Mouse (Mus musculus): ENCODE measurements around the gene Cr2. TPM values are rescaled to one million over a fixed set of nuclear protein-coding genes. Genes with fewer than 3 reads are reported as not detected.

The Cr2 gene
- polyA plus RNA-seq, 1 experiment from 2014 or later = 0.36 TPM

DNA sequence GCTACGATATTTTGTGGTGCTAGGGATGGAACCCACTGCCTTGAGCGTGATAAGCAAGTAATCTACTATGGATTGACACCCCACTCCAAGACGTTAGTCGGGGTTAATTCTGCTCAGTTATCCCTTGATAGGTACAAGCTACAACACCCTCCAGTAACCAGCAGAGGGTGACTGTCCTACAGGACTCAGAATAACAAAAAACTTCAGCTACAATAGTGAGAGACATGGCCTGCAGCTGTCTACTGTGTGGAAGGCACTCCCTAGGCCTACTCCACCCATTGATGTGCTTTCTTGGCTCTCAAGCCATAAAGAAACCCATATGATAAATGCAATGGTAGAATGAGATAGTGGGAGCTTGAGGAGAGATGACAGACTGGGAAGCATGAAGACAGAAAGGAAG, 62.9 kb downstream of the Cr2 start:
- no peak overlapping the region for H3K4me3 ChIP-seq
- H3K27me3 ChIP-seq = no peaks in the 10 kb centered on the region
- no peak overlapping the region for H3K4me2 ChIP-seq
- no peaks in the 10 kb centered on the region for H3K4me1 ChIP-seq (replicated peaks)
- no peak overlapping the region for H3K9ac ChIP-seq
- H3K36me3 ChIP-seq = peaks cover 24% of the 10 kb centered on the region
- 92% methylated on average over 4 of the region's 4 CpGs for WGBS
- ATAC-seq (ENCODE audit: low FRiP score) = no peak
- no peak overlapping the region for H3K27ac ChIP-seq
- H3K9me3 ChIP-seq = no peaks in the 10 kb centered on the region

DNA sequence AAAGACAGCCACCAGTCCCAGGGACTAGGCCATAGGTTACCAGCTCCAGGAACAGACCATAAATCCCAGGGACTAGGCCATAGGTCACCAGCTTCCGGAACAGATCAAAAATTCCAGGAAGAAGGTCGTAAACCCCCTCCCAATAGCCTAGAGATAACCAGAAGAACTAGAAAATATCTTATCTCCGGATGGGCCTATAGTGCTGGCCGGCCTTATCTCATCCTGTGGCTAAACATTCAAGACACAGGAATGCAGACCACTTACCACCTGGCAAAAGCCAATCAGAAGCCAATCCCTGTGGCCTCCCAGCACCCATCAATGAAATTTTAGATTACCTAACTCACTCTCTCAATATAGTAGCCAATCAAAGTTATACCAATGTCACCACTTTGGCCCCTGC, 75.8 kb downstream of the Cr2 start:
- WGBS = 84% methylated on average over 4 of the region's 4 CpGs
- Histone ChIP-seq H3K4me1 (replicated peaks) (no peaks in the 10 kb centered on the region), H3K27ac (no peak overlapping the region), H3K27me3 (no peaks in the 10 kb centered on the region), H3K36me3 (peaks cover 33% of the 10 kb centered on the region), H3K9ac (no peak overlapping the region), H3K4me2 (no peak overlapping the region), H3K9me3 (no peaks in the 10 kb centered on the region), H3K4me3 (no peak overlapping the region)
- ATAC-seq (ENCODE audit: low FRiP score) = no peak

DNA sequence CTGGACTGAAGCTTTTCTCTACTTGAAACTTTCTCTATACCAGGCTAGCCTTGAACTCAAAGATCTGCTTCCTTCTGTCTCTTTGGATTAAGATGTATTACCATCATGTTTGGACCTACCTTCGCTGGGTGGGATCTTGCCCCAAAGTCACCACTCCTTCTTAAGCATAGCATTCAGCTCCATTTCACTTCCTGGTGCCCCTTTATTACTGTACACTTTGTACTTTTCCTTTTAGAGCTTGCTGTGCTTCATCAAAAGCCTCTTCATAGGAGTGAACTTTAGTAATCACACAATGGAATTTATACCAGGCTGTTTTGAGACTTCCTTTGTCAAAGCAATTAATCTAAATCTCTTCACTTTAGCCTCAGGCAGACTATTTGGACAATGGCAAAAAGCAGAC, 78.5 kb downstream of the Cr2 start:
- Histone ChIP-seq H3K27me3 (no peaks in the 10 kb centered on the region), H3K4me3 (no peak overlapping the region), H3K36me3 (peaks cover 28% of the 10 kb centered on the region), H3K9ac (no peak overlapping the region), H3K4me2 (no peak overlapping the region), H3K27ac (no peak overlapping the region), H3K9me3 (no peaks in the 10 kb centered on the region), H3K4me1 (replicated peaks) (no peaks in the 10 kb centered on the region)
- 94% methylated on average over 1 of the region's 1 CpGs for WGBS
- ATAC-seq (ENCODE audit: low FRiP score) = no peak

GRCm38 (mm10) chr1:195092220-195092720, 84.2 kb downstream of the Cr2 start, which contains the start of gene Cd46:
Cd46 (minus strand) TSS chr1:195092249.
- H3K27ac ChIP-seq = no peak within 1 kb of the TSS
- H3K27me3 ChIP-seq = no peaks in the 10 kb centered on the region
- no peaks in the 10 kb centered on the region for H3K9me3 ChIP-seq
- peaks cover 12% of the 10 kb centered on the region for H3K4me1 ChIP-seq (replicated peaks)
- peak within 1 kb of the TSS; percentile 55 for H3K4me2 ChIP-seq
- H3K36me3 ChIP-seq = peaks cover 4% of the 10 kb centered on the region; the same call in 1 of the 2 replicates
- H3K9ac ChIP-seq = 0 out of 2 replicates have a peak within 1 kb of the TSS, but pooled peaks have one; percentile 31
- WGBS = 3% methylated on average over 14 of the region's 14 CpGs
- peak; percentile 93 for ATAC-seq (ENCODE audit: low FRiP score)
- peak within 1 kb of the TSS; percentile 30 for H3K4me3 ChIP-seq

DNA sequence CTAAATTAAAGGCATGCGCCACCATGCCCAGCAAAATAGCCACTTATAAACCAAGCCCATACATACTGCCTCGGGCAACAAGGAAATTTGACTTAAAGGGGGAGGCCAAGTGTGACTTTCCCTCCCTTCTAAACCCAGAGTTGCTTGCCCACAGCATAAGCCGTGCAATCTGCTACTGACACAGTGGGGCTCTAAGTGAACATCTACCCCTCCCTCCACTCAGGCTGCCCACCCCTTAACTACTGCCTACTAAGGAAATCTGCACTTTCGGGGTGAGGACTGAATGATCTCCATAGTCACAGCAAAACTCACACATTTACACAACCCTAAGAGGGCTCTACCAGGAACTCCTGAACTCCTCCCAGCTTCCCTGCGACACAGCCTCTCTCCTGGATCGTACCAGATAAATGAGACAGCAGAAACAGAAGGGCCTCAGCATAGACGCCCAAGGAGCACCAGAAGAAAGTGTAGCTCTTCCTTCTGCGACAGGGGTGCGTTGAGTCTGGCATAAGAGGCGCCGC, 84.8 kb downstream of the Cr2 start:
- ATAC-seq (ENCODE audit: low FRiP score) = peak; percentile 46; the same call in 1 of the 2 replicates
- H3K4me2 ChIP-seq = peak overlapping the region; percentile 55
- no peak overlapping the region for H3K27ac ChIP-seq
- H3K4me3 ChIP-seq = peak overlapping the region; percentile 30
- no peaks in the 10 kb centered on the region for H3K9me3 ChIP-seq
- H3K9ac ChIP-seq = 0 out of 2 replicates have a peak overlapping the region, but pooled peaks have one; percentile 31
- 19% methylated on average over 11 of the region's 11 CpGs for WGBS
- H3K27me3 ChIP-seq = no peaks in the 10 kb centered on the region
- peaks cover 12% of the 10 kb centered on the region for H3K4me1 ChIP-seq (replicated peaks)
- no peaks in the 10 kb centered on the region; the same call in 1 of the 2 replicates for H3K36me3 ChIP-seq

Other genes with a start within 250 kb of the Cr2 start
- gene Cd34, start 237.9 kb downstream of the Cr2 start, polyA plus RNA-seq (2015; fragmentation: Nextera tagmentation; extraction: Ambion mirVana) = 37.6 and 39.2 TPM in 2 replicates
- 0.82 and 0.98 TPM in 2 replicates for gene Cd46, start 84.5 kb downstream of the Cr2 start, polyA plus RNA-seq (2015; fragmentation: Nextera tagmentation; extraction: Ambion mirVana)
- 37.9 and 39.4 TPM in 2 replicates for gene Cr1l, start 45.1 kb downstream of the Cr2 start, polyA plus RNA-seq (2015; fragmentation: Nextera tagmentation; extraction: Ambion mirVana)